Mouse (Mus musculus) myocyte (in vitro differentiated cells): ENCODE results near the gene Nfia.

Experiments
- POLR2A ChIP-seq: IDR thresholded peaks from one replicate; pipeline ENCODE4 v1.6.1; 2011; ENCODE audit warnings: low read depth, mild to moderate bottlenecking, control low read depth, moderate library complexity; ENCODE audit not compliant: insufficient read length
- REST ChIP-seq: IDR thresholded peaks from one replicate; pipeline ENCODE4 v1.6.1; 2011; ENCODE audit warnings: mild to moderate bottlenecking, control low read depth, moderate library complexity; ENCODE audit not compliant: insufficient read depth, insufficient read length
- TCF3 ChIP-seq: IDR thresholded peaks from one replicate; pipeline ENCODE4 v1.6.1; 2011; ENCODE audit warnings: low read depth, control low read depth; ENCODE audit not compliant: insufficient read length
- USF1 ChIP-seq: IDR thresholded peaks from one replicate; pipeline ENCODE4 v1.6.1; 2011; ENCODE audit warnings: low read depth, mild to moderate bottlenecking, control low read depth, moderate library complexity

GRCm38 (mm10) chr4:98130798-98131197 lies 358.3 kb downstream of the Nfia start:
- TF ChIP-seq TCF3: no peak
- no peak for TF ChIP-seq REST
- TF ChIP-seq USF1: no peak
- TF ChIP-seq POLR2A: no peak
